Mouse (Mus musculus) layer of hippocampus, adult 9-11 months (tissue): Measurements from ENCODE around the gene Agxt.

Experiments
- DNase-seq: peaks from one replicate; pipeline ENCODE4 v3.0.0; 2022

The Agxt gene

GRCm38 (mm10) chr1:93150907-93151661 lies 16.0 kb downstream of the Agxt start:
- DNase-seq = no peak

GRCm38 (mm10) chr1:93157566-93157965 lies 22.5 kb downstream of the Agxt start:
- no peak for DNase-seq

- no peak for DNase-seq
Observed at GRCm38 (mm10) chr1:93158916-93159315, 23.9 kb downstream of the Agxt start.

GRCm38 (mm10) chr1:93159566-93160500 lies 24.8 kb downstream of the Agxt start:
- DNase-seq = no peak

- DNase-seq = no peak
Observed at GRCm38 (mm10) chr1:93160501-93161133, 25.6 kb downstream of the Agxt start, which contains the start of gene 2310007B03Rik. 2310007B03Rik (minus strand) TSS chr1:93160948.

- no peak for DNase-seq
Observed at GRCm38 (mm10) chr1:93161350-93161749, 26.3 kb downstream of the Agxt start.

GRCm38 (mm10) chr1:93161921-93162320 lies 26.9 kb downstream of the Agxt start:
- no peak for DNase-seq

- DNase-seq = no peak
Observed at GRCm38 (mm10) chr1:93162588-93162987, 27.5 kb downstream of the Agxt start.

- DNase-seq = no peak
Observed at GRCm38 (mm10) chr1:93165447-93165846, 30.4 kb downstream of the Agxt start.

- no peak for DNase-seq
Observed at GRCm38 (mm10) chr1:93166346-93167079, 31.5 kb downstream of the Agxt start.

- no peak for DNase-seq
Observed at GRCm38 (mm10) chr1:93168295-93168775, 33.3 kb downstream of the Agxt start, which contains the start of gene Crocc2. Crocc2 (plus strand) TSS chr1:93168725.

- no peak for DNase-seq
Observed at GRCm38 (mm10) chr1:93173665-93174064, 38.6 kb downstream of the Agxt start.

- peak; percentile 48 for DNase-seq
Observed at GRCm38 (mm10) chr1:93174399-93174798, 39.4 kb downstream of the Agxt start.

- no peak for DNase-seq
Observed at GRCm38 (mm10) chr1:93175849-93176248, 40.8 kb downstream of the Agxt start.

- DNase-seq = peak; percentile 66
Observed at GRCm38 (mm10) chr1:93176525-93177332, 41.7 kb downstream of the Agxt start.

GRCm38 (mm10) chr1:93182281-93182680 lies 47.2 kb downstream of the Agxt start:
- no peak for DNase-seq

- peak; percentile 75 for DNase-seq
Observed at GRCm38 (mm10) chr1:93184071-93184828, 49.2 kb downstream of the Agxt start.

GRCm38 (mm10) chr1:93190726-93191305 lies 55.8 kb downstream of the Agxt start:
- DNase-seq = no peak

GRCm38 (mm10) chr1:93194961-93195360 lies 59.9 kb downstream of the Agxt start:
- DNase-seq = no peak
